Mouse (Mus musculus) hindbrain, embryonic 10.5 days (tissue): ENCODE measurements at regions not wholly inside any gene's neighbourhood (a gene's known extent, or its start where the extent isn't known, plus 50 kb on each side); places are given as distances from the start of the nearest gene placed in this dataset.

Experiments used
- DNase-seq: peaks from one replicate; pipeline ENCODE4 v3.0.0-alpha.2; 2017; ENCODE audit warnings: low spot score
- H3K27ac ChIP-seq: fragments of 300-500 bp; sonication (generic); 2 replicates; pipeline ENCODE4 v1.5.1; 2016; ENCODE audit warnings: mild to moderate bottlenecking, moderate library complexity
- H3K27me3 ChIP-seq: fragments of 300-500 bp; sonication (generic); 2 replicates; pipeline ENCODE4 v1.6.1; 2016; ENCODE audit warnings: mild to moderate bottlenecking; ENCODE audit not compliant: poor library complexity, insufficient read depth, severe bottlenecking
- H3K36me3 ChIP-seq: fragments of 300-500 bp; sonication (generic); 2 replicates; pipeline ENCODE4 v1.6.1; 2016; ENCODE audit warnings: mild to moderate bottlenecking, moderate library complexity
- H3K4me1 ChIP-seq: fragments of 300-500 bp; sonication (generic); replicated peaks from 2 replicates; pipeline ENCODE4 v1.6.1; 2016; ENCODE audit warnings: mild to moderate bottlenecking
- H3K4me3 ChIP-seq: fragments of 300-500 bp; sonication (generic); 2 replicates; pipeline ENCODE4 v1.5.1; 2016; ENCODE audit warnings: mild to moderate bottlenecking, moderate library complexity
- H3K9me3 ChIP-seq: fragments of 300-500 bp; sonication (generic); 2 replicates; pipeline ENCODE4 v1.6.1; 2016; ENCODE audit warnings: mild to moderate bottlenecking, moderate library complexity
- WGBS: fragments of 180-500 bp; shearing (Covaris S2); methylation state at CpG from one replicate; pipeline ENCODE4 v1.1.7; 2016; 5-methylcytosine and 5-hydroxymethylcytosine counted together

DNA sequence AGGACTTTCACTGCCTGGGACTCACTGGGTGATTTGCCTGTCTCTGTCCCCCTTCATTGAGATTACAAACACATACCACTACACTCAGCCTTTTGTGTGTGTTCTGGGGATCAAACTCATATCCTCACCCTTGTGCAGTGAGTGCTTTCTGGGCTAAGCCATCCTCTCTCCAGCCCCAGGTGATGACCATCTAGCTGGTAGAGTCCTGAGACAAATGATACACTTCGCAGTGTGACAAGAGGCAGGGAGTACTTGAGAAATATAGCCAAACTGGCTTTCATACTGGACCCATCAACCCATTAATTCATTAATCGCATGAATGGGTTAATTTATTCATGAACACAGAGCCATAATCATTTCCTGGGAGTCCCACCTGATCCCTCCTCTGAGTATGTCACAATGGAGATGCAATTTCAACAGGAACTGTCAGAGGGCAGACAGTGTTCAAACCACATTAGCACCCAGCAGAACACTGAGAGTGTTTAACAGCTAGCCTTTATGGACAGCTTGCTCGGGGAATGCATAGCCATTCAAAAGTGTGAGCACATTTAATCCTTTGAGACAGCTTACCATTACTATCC is 130.6 kb upstream of the Kit start:
- H3K36me3 ChIP-seq = no peaks in the 10 kb centered on the region
- no peak overlapping the region for H3K27ac ChIP-seq
- H3K4me1 ChIP-seq = peaks cover 9% of the 10 kb centered on the region; the same call in 1 of the 2 replicates
- peaks cover 8% of the 10 kb centered on the region for H3K27me3 ChIP-seq
- H3K9me3 ChIP-seq = 0 out of 2 replicates have a peak, but pooled peaks cover 3% of the 10 kb centered on the region
- 84% methylated on average over 3 of the region's 3 CpGs for WGBS
- no peak for DNase-seq
- no peak overlapping the region for H3K4me3 ChIP-seq

DNA sequence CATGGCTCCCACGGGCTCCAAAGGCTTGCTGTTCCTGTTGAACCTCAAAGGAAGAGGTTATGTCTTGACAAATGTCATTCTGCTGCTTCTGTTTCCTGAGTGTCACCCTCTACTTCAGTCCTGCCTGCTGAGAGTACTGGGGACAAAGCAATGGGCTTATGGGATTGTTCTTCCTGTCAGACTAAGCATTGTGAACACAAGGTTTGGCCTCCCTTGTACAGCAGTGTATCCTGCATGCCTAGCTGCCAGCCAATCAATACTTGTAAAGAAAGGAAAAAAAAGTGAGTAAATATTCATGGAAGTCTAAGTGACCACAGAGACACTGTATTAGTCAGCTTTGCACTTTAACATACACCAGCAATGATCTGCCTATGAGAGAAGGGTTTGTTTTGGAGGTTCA is 128.3 kb upstream of the Kit start:
- DNase-seq = no peak
- Histone ChIP-seq H3K27me3 (peaks cover 13% of the 10 kb centered on the region), H3K4me1 (peaks cover 25% of the 10 kb centered on the region; the same call in 1 of the 2 replicates), H3K9me3 (no peaks in the 10 kb centered on the region), H3K27ac (no peak overlapping the region), H3K36me3 (no peaks in the 10 kb centered on the region), H3K4me3 (no peak overlapping the region)
- 85% methylated on average over 1 of the region's 1 CpGs for WGBS

DNA sequence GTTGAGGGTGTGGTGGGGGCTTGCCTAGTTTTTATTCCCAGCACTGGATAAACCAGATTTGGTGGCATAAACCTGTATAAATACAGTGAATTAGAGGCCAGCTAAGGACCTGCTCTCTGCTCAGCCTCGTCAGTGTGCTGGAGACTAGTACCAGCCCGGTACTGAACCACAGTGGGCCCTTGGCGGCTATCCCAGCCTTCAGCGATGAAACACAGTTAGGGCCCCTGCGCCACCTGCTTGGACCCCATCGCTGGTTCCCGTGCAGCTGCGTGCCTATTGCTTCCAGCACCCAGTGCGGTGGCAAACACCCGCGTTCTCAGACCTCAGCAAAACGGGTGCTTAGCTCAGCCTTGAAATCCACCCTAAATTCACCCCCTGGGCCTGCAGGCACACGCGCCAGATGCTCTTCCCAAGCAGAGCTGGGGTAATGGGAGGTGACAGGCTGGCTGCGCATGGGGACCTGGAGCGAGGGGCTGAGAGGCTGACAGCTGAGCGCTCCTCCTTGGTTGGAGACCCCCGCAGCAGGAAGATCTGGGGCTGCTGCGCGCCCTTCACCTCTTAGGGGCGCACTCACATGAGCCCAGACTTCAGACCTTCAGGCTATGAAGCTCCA is 124.7 kb upstream of the Kit start:
- Histone ChIP-seq H3K36me3 (no peaks in the 10 kb centered on the region), H3K27ac (peak overlapping the region; percentile 26; the same call in 1 of the 2 replicates), H3K9me3 (no peaks in the 10 kb centered on the region), H3K4me1 (peaks cover 24% of the 10 kb centered on the region), H3K4me3 (no peak overlapping the region), H3K27me3 (peaks cover 13% of the 10 kb centered on the region)
- no peak for DNase-seq
- WGBS = 54% methylated on average over 21 of the region's 21 CpGs

DNA sequence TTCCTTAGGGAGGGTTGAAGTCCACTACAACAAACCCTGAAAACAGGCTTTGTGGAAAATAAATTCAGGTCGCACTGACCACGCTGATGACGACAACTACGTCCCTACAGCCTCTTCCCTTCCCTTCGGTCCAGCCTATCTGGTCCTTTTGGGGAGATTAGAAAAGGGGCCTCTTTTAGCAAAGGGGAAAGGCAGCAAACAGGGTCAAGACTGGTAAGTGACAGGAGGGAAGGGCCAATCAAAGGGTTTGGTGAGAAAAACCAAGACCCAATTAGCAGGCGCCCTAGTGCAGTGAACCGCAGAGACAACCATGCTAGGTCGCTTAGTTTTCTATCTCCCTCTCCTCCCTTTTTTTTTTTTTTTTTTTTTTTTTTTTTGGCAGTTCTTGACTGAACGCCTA is 124.2 kb upstream of the Kit start:
- no peak overlapping the region for H3K27ac ChIP-seq
- DNase-seq = no peak
- no peaks in the 10 kb centered on the region for H3K36me3 ChIP-seq
- 51% methylated on average over 9 of the region's 9 CpGs for WGBS
- H3K4me1 ChIP-seq = peaks cover 26% of the 10 kb centered on the region
- H3K4me3 ChIP-seq = no peak overlapping the region
- H3K9me3 ChIP-seq = no peaks in the 10 kb centered on the region
- H3K27me3 ChIP-seq = peaks cover 13% of the 10 kb centered on the region

DNA sequence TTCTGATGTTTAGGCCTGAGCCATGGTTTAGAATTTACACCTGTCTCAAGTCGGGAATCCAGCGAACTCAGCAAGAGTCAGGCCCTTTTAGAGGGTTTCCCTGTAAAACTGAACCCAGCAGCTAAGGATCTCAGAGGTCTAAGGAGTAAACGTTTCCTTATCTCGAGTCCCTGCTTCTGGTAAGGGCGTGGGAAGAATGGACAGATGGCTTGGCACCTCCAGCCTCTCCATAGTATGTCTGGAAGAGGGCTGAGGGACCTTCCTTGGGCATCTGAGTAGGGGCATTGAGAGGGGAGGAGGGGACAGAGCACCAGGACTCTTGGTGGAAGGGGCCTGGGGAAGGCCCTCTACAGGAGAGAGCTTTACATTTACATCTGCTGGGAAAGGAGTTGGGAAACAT is 123.6 kb upstream of the Kit start:
- DNase-seq = no peak
- 68% methylated on average over 5 of the region's 5 CpGs for WGBS
- H3K27ac ChIP-seq = no peak overlapping the region
- H3K27me3 ChIP-seq = peaks cover 13% of the 10 kb centered on the region
- no peaks in the 10 kb centered on the region for H3K36me3 ChIP-seq
- no peaks in the 10 kb centered on the region for H3K9me3 ChIP-seq
- peaks cover 26% of the 10 kb centered on the region for H3K4me1 ChIP-seq
- no peak overlapping the region for H3K4me3 ChIP-seq

DNA sequence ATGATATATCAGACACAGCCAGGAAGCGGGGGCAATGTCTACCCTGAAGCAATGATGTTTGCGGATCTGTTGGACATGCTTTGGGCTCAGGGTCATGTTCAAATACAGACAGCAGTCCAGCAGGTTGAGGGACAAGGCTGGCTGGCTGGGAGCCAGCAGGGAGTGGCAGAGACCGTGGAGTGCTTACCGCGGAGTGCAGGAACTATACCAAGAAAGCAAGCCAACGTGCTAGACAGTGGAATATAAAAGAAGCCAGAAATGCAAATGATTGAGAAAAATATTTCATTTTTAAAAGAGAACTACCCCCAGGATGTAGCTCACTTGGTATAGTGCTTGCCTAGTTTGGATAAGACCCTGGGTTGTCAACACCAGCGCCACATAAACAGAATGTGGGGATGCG is 123.0 kb upstream of the Kit start:
- 91% methylated on average over 8 of the region's 8 CpGs for WGBS
- Histone ChIP-seq H3K27ac (no peak overlapping the region), H3K9me3 (no peaks in the 10 kb centered on the region), H3K4me1 (peaks cover 26% of the 10 kb centered on the region), H3K4me3 (no peak overlapping the region), H3K36me3 (no peaks in the 10 kb centered on the region), H3K27me3 (peaks cover 13% of the 10 kb centered on the region)
- DNase-seq = no peak

DNA sequence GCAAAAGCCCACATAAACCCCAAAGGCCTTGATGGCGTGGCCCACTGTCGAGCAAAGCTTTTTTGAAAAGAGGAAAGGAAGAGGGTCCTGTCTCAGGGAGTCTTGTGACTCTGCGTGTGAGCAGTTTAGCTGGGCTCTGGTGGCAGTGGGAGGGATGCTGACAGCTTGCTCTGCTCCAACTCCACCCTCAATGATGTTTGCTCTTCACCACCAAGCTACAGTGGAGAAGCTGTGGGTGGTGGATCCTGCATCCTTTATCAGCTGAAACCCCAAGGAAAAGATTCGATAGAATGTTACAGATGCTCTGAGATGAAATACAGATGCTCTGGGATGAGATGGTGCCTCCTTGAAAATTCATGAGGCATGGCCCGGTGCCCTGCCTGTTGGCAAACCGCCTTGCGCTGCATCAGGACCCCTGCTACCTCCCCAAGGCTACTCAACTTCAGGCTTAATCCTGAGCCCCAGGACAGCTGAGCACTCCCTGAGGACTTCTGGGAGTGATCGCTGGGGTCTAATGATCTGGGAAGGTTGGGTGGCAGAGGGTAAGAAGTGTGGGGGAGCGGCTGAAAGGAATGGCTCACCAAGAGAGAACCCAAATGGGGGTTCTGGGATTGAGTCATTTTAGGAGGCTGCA is 120.8 kb upstream of the Kit start:
- H3K4me3 ChIP-seq = no peak overlapping the region
- H3K9me3 ChIP-seq = no peaks in the 10 kb centered on the region
- 82% methylated on average over 9 of the region's 9 CpGs for WGBS
- DNase-seq = no peak
- H3K27ac ChIP-seq = no peak overlapping the region
- no peaks in the 10 kb centered on the region for H3K36me3 ChIP-seq
- H3K4me1 ChIP-seq = peaks cover 26% of the 10 kb centered on the region
- peaks cover 8% of the 10 kb centered on the region for H3K27me3 ChIP-seq

DNA sequence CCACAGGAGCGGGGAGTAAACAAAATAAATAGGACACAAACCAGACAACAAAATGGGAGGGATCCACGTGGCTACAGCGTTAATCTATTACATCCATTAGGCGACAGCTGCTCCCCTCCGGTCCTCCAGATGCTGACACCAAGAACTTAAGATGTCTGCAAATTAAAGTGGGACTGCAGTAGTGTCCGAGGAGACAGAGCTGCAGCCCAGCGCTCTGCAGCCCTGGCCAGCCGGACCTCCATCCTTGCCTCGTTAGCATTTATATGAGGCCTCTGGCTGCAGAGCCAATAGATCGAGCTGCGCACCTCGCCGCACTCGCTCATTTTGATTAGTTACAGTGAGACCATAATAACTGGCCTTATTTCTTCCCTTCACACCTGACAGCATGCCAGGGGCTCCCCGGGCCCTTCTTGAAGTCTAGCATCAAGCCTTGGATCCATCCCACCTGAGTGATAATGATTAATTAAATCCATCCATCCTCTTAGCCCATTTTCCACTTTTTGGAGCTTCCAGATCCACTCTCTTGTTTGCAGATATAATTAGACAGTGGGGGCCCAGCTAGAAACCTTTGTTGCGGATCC is 119.7 kb upstream of the Kit start:
- peaks cover 26% of the 10 kb centered on the region for H3K4me1 ChIP-seq
- no peaks in the 10 kb centered on the region for H3K9me3 ChIP-seq
- no peak overlapping the region for H3K4me3 ChIP-seq
- WGBS = 74% methylated on average over 16 of the region's 16 CpGs
- H3K36me3 ChIP-seq = no peaks in the 10 kb centered on the region
- no peak overlapping the region for H3K27ac ChIP-seq
- no peak for DNase-seq
- 0 out of 2 replicates have a peak, but pooled peaks cover 1% of the 10 kb centered on the region for H3K27me3 ChIP-seq

DNA sequence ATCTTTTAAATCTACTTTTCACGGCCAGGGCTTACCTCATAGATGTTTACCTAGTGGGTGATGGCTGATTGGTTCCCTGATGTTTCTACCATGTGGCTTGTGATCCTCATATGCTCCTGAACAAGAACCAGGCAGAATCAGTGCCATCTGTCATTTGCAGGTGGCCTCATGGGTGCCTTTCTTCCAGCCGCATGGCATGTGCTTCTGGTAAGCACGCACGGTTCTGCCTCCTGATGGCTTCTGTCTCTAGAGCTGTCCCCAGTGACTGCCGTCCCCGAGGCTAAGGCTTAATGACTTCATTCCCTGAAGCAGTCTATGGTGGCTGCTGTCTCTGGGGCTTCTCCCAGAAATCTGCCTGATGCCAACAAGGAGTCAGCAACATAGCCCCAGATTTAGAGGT is 117.3 kb upstream of the Kit start:
- peaks cover 16% of the 10 kb centered on the region for H3K4me1 ChIP-seq
- no peak overlapping the region for H3K27ac ChIP-seq
- H3K9me3 ChIP-seq = no peaks in the 10 kb centered on the region
- no peaks in the 10 kb centered on the region for H3K36me3 ChIP-seq
- no peaks in the 10 kb centered on the region for H3K27me3 ChIP-seq
- no peak for DNase-seq
- no peak overlapping the region for H3K4me3 ChIP-seq
- WGBS = 86% methylated on average over 6 of the region's 6 CpGs

DNA sequence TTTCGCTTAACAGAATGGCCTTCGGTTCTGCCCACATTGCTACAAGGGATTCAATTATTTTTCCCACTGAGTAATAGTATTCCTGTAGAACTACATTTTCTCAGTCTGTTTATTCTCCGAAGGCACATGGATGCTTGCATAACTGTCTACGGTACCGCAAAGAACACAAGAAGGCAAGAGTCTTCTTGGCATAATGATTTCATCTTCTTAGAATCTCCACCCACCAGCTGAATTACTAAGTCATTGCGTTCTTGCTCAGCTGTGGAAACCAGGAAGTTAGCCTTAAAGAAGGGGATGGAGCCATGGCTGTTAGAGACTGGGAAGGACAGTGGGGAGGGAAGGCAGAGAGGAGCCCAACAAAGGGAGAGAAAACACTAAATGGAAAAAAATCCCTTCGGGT is 116.4 kb upstream of the Kit start:
- Histone ChIP-seq H3K36me3 (no peaks in the 10 kb centered on the region), H3K27ac (no peak overlapping the region), H3K4me3 (no peak overlapping the region), H3K27me3 (no peaks in the 10 kb centered on the region), H3K4me1 (peaks cover 16% of the 10 kb centered on the region), H3K9me3 (no peaks in the 10 kb centered on the region)
- DNase-seq = no peak
- 93% methylated on average over 7 of the region's 7 CpGs for WGBS

DNA sequence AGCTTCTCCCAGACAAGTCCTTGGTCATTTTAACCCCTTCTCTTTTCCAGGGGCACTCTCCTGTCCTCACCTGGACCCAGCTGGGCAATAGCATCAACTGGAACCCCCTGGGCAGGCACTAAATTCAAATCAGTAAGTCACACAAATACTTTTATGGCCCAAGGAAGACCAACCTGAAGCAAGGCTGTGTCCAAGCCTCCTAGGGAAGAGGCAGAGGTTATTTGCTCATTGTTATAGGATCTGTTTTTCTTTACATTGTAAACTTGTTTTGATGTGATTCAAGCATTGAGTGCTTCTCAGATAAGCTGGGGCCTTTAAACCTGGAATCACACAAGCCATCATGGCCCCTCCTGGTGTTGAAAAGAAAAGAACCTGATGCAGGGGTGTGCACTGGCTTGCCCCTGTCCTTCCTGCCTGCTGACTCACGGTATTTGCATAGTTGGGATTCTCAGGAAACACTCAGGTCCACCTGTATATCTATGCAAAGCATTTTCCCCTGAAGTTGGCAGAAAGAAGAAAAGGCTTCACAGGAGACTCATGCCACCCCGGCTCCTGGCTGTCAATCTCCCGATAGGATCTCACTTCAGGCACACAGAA is 114.9 kb upstream of the Kit start:
- WGBS = 71% methylated on average over 3 of the region's 3 CpGs
- Histone ChIP-seq H3K27ac (no peak overlapping the region), H3K27me3 (no peaks in the 10 kb centered on the region), H3K36me3 (no peaks in the 10 kb centered on the region), H3K4me3 (no peak overlapping the region), H3K9me3 (no peaks in the 10 kb centered on the region), H3K4me1 (peaks cover 8% of the 10 kb centered on the region; the same call in 1 of the 2 replicates)
- no peak for DNase-seq

DNA sequence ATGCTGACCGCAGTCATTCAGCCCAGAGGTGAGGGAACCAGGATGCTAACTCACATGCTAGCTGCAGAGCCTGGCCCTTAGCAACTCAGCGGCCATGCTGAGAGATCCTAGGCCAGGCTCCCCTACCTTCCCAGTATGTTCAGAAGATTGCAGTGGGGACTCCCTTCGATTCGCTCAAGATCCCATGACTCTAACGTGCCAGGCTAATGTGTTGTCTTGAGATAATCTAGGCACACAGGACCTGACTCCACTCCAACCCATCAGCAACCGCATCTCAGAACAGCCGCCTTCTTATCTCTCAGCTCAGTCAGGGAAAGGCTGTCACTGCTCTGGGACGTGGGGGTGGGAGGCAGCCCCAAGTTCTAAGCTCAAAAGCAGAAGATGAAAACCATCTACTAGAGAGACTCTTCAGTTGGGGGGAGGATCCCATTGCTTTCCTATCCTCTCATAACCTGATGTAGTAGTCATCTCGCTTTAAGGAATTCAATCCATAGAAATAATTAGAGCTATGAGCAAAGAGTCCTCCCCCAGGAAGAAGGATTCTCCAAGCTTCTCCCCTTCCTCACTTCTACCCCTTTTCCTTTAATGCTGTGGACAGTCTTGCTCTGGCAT is 114.2 kb upstream of the Kit start:
- H3K9me3 ChIP-seq = no peaks in the 10 kb centered on the region
- 88% methylated on average over 9 of the region's 9 CpGs for WGBS
- H3K27me3 ChIP-seq = no peaks in the 10 kb centered on the region
- 0 out of 2 replicates have a peak, but pooled peaks cover 6% of the 10 kb centered on the region for H3K4me1 ChIP-seq
- no peak overlapping the region for H3K4me3 ChIP-seq
- H3K36me3 ChIP-seq = no peaks in the 10 kb centered on the region
- DNase-seq = no peak
- no peak overlapping the region for H3K27ac ChIP-seq
